Mouse (Mus musculus) heart, embryonic 16.5 days (tissue): ENCODE data around the gene Gm1043. TPM values are rescaled to one million over a fixed set of nuclear protein-coding genes. Genes with fewer than 3 reads are reported as not detected.

Experiments
- ATAC-seq: fragments of 200-750 bp; cut with Nextera tagmentation; replicated peaks from 2 replicates; pipeline ENCODE4 v1.8.0; 2017; ENCODE audit warnings: moderate number of reproducible peaks; ENCODE audit not compliant: insufficient read depth, low FRiP score; ENCODE audit errors: extremely low read depth
- H3K27ac ChIP-seq: fragments of 300-500 bp; sonication (generic); 2 replicates; pipeline ENCODE4 v1.5.1; 2014; ENCODE audit warnings: mild to moderate bottlenecking, low read length, control low read depth, moderate library complexity
- H3K27me3 ChIP-seq: fragments of 300-500 bp; sonication (generic); 2 replicates; pipeline ENCODE4 v1.6.1; 2014; ENCODE audit warnings: low read length, mixed read lengths; ENCODE audit not compliant: control insufficient read depth, insufficient read depth
- H3K36me3 ChIP-seq: fragments of 300-500 bp; sonication (generic); 2 replicates; pipeline ENCODE4 v1.6.1; 2014; ENCODE audit not compliant: control insufficient read depth, insufficient read depth
- H3K4me1 ChIP-seq: fragments of 300-500 bp; sonication (generic); 2 replicates; pipeline ENCODE4 v1.6.1; 2014; ENCODE audit warnings: low read length, mixed read lengths; ENCODE audit not compliant: control insufficient read depth, insufficient read depth
- H3K4me2 ChIP-seq: fragments of 300-500 bp; sonication (generic); 2 replicates; pipeline ENCODE4 v1.6.1; 2014; ENCODE audit warnings: low read depth, mild to moderate bottlenecking, control low read depth, low read length
- H3K4me3 ChIP-seq: fragments of 300-500 bp; sonication (generic); 2 replicates; pipeline ENCODE4 v1.5.1; 2014; ENCODE audit warnings: mild to moderate bottlenecking, control low read depth, low read length
- H3K9ac ChIP-seq: fragments of 300-500 bp; sonication (generic); 2 replicates; pipeline ENCODE4 v1.6.1; 2014; ENCODE audit warnings: low read length, control low read depth
- H3K9me3 ChIP-seq: fragments of 300-500 bp; sonication (generic); replicated peaks from 2 replicates; pipeline ENCODE4 v1.6.1; 2016; ENCODE audit warnings: low read length; ENCODE audit not compliant: control insufficient read depth
- WGBS: fragments of 180-500 bp; shearing (Covaris S2); extraction: QIAGEN DNeasy Blood & Tissue Kit; methylation state at CpG from one replicate; pipeline ENCODE4 v1.1.7; 2014; 5-methylcytosine and 5-hydroxymethylcytosine counted together
- polyA plus RNA-seq: library from polyadenylated mRNA; unstranded; fragments of >200 nt; fragmentation: Nextera tagmentation; extraction: Ambion mirVana; gene quantifications from 2 replicates; pipeline ENCODE4 v1.2.1, GENCODE M21; 2015

The Gm1043 gene
- polyA plus RNA-seq, 1 experiment from 2014 or later = not detected

- H3K36me3 ChIP-seq = no peaks in the 10 kb centered on the region
- 77% methylated on average over 6 of the region's 6 CpGs for WGBS
- H3K4me1 ChIP-seq = no peaks in the 10 kb centered on the region
These were observed 129.4 kb downstream of the Gm1043 start for GRCm38 (mm10) chr5:37214614-37215013.

DNA sequence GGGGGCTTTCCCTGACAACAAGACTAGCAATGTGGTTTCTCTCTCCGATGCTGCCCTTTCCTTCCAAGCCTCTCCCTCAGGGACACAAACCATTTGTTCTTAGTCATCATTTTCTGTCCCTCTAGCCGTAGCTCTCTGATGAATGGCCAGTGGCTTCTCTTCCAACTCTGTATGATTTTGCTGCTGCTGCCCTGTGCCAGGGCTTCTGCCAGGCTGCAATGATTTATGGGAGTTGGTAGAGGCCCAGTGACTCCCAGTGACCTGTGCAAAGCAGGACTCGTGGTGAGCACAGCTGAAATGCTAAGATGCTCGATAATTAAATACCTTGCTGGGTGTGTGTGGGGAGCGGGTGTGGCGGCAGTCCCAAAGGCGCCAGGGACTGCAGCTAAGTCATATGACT lies 130.1 kb downstream of the Gm1043 start:
- no peaks in the 10 kb centered on the region for H3K36me3 ChIP-seq
- WGBS = 83% methylated on average over 7 of the region's 7 CpGs
- no peak overlapping the region for H3K4me2 ChIP-seq
- H3K9me3 ChIP-seq = no peaks in the 10 kb centered on the region
- no peaks in the 10 kb centered on the region for H3K4me1 ChIP-seq
- no peak overlapping the region for H3K9ac ChIP-seq
- H3K4me3 ChIP-seq = no peak overlapping the region
- no peak for ATAC-seq
- H3K27ac ChIP-seq = no peak overlapping the region
- H3K27me3 ChIP-seq = 0 out of 2 replicates have a peak, but pooled peaks cover 2% of the 10 kb centered on the region

More at GRCm38 (mm10) chr5:37214614-37215013, 129.4 kb downstream of the Gm1043 start:
- Histone ChIP-seq H3K9ac (no peak overlapping the region), H3K27ac (no peak overlapping the region), H3K4me3 (no peak overlapping the region), H3K9me3 (no peaks in the 10 kb centered on the region), H3K27me3 (0 out of 2 replicates have a peak, but pooled peaks cover 2% of the 10 kb centered on the region), H3K4me2 (no peak overlapping the region)
- ATAC-seq = no peak

GRCm38 (mm10) chr5:37219615-37220014 lies 134.4 kb downstream of the Gm1043 start:
- H3K9ac ChIP-seq = no peak overlapping the region
- ATAC-seq = no peak
- no peaks in the 10 kb centered on the region for H3K4me1 ChIP-seq
- no peak overlapping the region for H3K4me3 ChIP-seq
- no peak overlapping the region for H3K4me2 ChIP-seq
- H3K27me3 ChIP-seq = no peaks in the 10 kb centered on the region; the same call in 1 of the 2 replicates
- no peaks in the 10 kb centered on the region for H3K9me3 ChIP-seq
- 44% methylated on average over 5 of the region's 5 CpGs for WGBS
- no peak overlapping the region for H3K27ac ChIP-seq
- H3K36me3 ChIP-seq = no peaks in the 10 kb centered on the region

- Histone ChIP-seq H3K27me3 (no peaks in the 10 kb centered on the region; the same call in 1 of the 2 replicates), H3K36me3 (no peaks in the 10 kb centered on the region), H3K27ac (no peak overlapping the region), H3K9me3 (no peaks in the 10 kb centered on the region), H3K4me3 (no peak overlapping the region), H3K9ac (no peak overlapping the region), H3K4me1 (no peaks in the 10 kb centered on the region), H3K4me2 (no peak overlapping the region)
- ATAC-seq = no peak
- WGBS = 75% methylated on average over 5 of the region's 5 CpGs
These were observed 135.4 kb downstream of the Gm1043 start for GRCm38 (mm10) chr5:37220575-37220974.

DNA sequence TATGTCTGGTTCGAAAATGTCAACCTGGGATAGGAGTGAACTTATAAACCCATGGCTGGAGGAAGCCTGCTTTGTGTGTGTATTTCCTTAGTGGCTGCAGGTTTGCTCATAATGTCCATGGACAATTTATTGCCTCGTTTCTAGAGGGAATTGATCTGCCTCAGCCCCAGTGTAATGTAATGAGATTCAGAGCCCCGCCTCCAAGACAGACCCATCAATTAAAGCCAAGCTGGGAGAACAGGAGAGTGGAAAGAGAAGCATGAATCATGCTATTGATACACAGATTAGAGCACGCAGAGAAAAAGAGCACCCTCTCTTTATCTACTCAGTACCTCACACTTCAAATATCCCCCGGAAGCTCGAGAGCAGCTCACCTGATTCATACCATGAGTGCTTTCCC lies 136.4 kb downstream of the Gm1043 start:
- no peak overlapping the region for H3K4me3 ChIP-seq
- H3K36me3 ChIP-seq = no peaks in the 10 kb centered on the region
- WGBS = 60% methylated on average over 6 of the region's 6 CpGs
- H3K27me3 ChIP-seq = no peaks in the 10 kb centered on the region; the same call in 1 of the 2 replicates
- ATAC-seq = no peak
- no peak overlapping the region for H3K9ac ChIP-seq
- no peaks in the 10 kb centered on the region for H3K4me1 ChIP-seq
- no peak overlapping the region for H3K4me2 ChIP-seq
- H3K27ac ChIP-seq = no peak overlapping the region
- no peaks in the 10 kb centered on the region for H3K9me3 ChIP-seq

DNA sequence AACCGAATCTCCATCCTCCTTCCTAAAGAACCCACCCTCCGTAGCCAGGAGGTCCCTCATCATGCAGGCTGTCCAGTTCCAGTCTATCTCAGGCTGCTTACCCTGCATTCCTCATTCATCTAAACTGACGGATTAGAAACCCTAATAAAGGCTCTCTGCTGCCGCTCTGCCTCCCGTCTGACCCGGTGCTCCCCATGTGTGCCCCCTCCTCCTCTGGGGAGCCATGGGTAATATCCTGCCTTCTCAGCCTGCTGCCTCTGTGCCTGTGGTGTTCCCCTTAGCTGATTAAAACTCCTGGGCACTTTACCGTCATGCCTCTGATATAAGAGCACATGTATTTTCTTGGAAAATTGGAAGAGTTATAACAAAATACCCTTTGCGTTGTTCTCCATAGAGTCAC lies 137.1 kb downstream of the Gm1043 start:
- 66% methylated on average over 8 of the region's 8 CpGs for WGBS
- Histone ChIP-seq H3K4me3 (no peak overlapping the region), H3K9me3 (no peaks in the 10 kb centered on the region), H3K4me2 (no peak overlapping the region), H3K27me3 (no peaks in the 10 kb centered on the region; the same call in 1 of the 2 replicates), H3K27ac (no peak overlapping the region), H3K36me3 (no peaks in the 10 kb centered on the region), H3K4me1 (no peaks in the 10 kb centered on the region), H3K9ac (no peak overlapping the region)
- no peak for ATAC-seq

GRCm38 (mm10) chr5:37225708-37226107 lies 140.5 kb downstream of the Gm1043 start:
- Histone ChIP-seq H3K9ac (no peak overlapping the region), H3K27ac (no peak overlapping the region), H3K4me1 (no peaks in the 10 kb centered on the region; the same call in none of the 2 replicates), H3K9me3 (no peaks in the 10 kb centered on the region), H3K27me3 (peaks cover 3% of the 10 kb centered on the region; the same call in 1 of the 2 replicates), H3K4me2 (no peak overlapping the region), H3K36me3 (no peaks in the 10 kb centered on the region), H3K4me3 (no peak overlapping the region)
- no peak for ATAC-seq
- WGBS = 77% methylated on average over 1 of the region's 1 CpGs

DNA sequence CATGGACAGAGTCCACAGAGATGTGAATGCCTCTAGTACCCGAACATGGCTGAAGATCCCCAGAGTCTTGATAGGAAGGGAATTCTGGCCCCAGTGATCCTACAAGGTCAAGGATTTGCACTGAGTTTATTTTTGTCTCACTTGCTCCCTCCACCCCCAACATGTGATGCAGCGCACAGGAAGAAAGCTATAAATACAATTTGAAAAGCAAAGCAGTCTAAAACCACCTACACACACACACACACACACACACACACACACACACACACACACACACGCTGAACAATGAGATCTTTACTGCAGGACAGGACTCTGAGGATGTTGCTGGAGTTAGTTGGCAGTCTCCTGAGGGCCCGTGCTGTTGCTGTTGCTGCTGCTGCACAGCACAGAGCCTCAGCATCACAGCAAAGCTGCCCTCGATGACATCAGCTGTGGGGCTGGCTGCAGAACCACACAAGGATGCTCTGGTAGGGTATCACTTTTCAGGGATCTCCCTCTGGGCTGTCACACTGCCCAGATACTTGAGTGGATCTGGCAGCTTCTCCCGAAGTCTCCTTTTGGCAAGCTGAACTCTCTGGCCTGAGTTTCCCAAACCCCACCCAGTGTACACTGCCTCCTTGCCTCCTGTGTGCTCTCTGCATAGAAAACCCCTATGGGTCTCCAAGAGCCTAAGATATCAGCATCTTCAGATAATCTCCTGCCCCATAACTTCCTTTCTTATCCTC lies 142.9 kb downstream of the Gm1043 start:
- no peak overlapping the region for H3K27ac ChIP-seq
- H3K4me2 ChIP-seq = no peak overlapping the region
- H3K36me3 ChIP-seq = no peaks in the 10 kb centered on the region
- H3K9me3 ChIP-seq = no peaks in the 10 kb centered on the region
- no peak overlapping the region for H3K9ac ChIP-seq
- ATAC-seq = no peak
- H3K27me3 ChIP-seq = peaks cover 4% of the 10 kb centered on the region; the same call in 1 of the 2 replicates
- H3K4me3 ChIP-seq = no peak overlapping the region
- no peaks in the 10 kb centered on the region; the same call in none of the 2 replicates for H3K4me1 ChIP-seq
- WGBS = 28% methylated on average over 6 of the region's 6 CpGs

GRCm38 (mm10) chr5:37228894-37229293 lies 143.7 kb downstream of the Gm1043 start:
- WGBS = 65% methylated on average over 7 of the region's 7 CpGs
- peaks cover 4% of the 10 kb centered on the region; the same call in 1 of the 2 replicates for H3K27me3 ChIP-seq
- no peak for ATAC-seq

More at GRCm38 (mm10) chr5:37228894-37229293, 143.7 kb downstream of the Gm1043 start:
- Histone ChIP-seq H3K9ac (no peak overlapping the region), H3K27ac (no peak overlapping the region), H3K4me1 (no peaks in the 10 kb centered on the region; the same call in none of the 2 replicates), H3K36me3 (no peaks in the 10 kb centered on the region), H3K9me3 (no peaks in the 10 kb centered on the region), H3K4me3 (no peak overlapping the region), H3K4me2 (no peak overlapping the region)
